Mouse (Mus musculus): ENCODE measurements around the gene Tmem95.

DNA sequence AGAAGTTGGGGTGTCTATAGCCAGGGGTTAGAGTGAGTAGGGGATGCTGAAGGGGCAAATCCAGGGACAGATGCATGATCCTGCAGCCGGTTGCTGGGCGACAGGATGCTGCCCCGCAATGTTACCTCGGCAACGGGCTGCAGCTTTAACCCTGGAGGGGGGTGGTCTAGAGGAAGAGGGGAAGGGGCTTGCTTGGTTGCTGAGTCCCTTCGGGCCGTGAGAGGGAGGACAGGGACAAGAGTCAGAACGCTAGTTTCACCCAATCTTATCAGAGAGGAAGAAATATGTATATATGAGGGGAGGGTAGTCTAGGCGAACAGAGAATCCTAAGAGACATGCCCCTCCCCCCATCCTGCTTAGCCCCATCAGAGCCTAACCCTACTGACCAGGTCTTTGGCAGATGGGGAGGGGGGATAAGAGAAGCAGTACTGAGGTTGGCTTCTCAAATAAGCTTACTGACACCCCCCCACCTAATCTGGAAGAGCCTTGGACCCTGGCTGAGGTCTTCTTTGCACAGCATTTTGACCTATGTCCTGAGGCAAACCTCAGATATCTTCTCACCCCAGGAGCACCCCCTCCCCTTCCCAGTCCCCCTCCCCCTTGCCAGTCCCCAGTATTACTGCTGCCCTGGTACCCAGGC lies 42.4 kb downstream of the Tmem95 start:
- no peak for TF ChIP-seq ZNF384 (IDR thresholded peaks at IDR 0.05; ENCODE audit: low read depth, low read length)
- no peak for TF ChIP-seq JUN (IDR thresholded peaks at IDR 0.05; ENCODE audit: insufficient read depth, low read depth, low read length)
- TF ChIP-seq USF1 (IDR thresholded peaks at IDR 0.05; ENCODE audit: low read depth, low read length): no peak
- TF ChIP-seq BHLHE40 (IDR thresholded peaks at IDR 0.05; ENCODE audit: low read depth, low read length): no peak

All from CH12.LX (cell line).